Mouse (Mus musculus): ENCODE measurements around the gene Olfr917. TPM values are rescaled to one million over a fixed set of nuclear protein-coding genes. Genes with fewer than 3 reads are reported as not detected.

The Olfr917 gene
- polyA plus RNA-seq (2017; shearing (Covaris generic)), result not detected

GRCm38 (mm10) chr9:38665742-38666141, at the start of gene Olfr917:
Gene Olfr917 (minus strand): TSS chr9:38665842.

GRCm38 (mm10) chr9:38674501-38674900, 8.9 kb upstream of the Olfr917 start, which contains the start of gene Olfr918:
Gene Olfr918 (minus strand): TSS chr9:38674601.

GRCm38 (mm10) chr9:38659775-38660174, 5.9 kb downstream of the Olfr917 start, which contains the start of gene Olfr916:
Gene Olfr916 (minus strand): TSS chr9:38659875.

Other genes with a start within 250 kb of the Olfr917 start
- gene Olfr901, start 236.4 kb downstream of the Olfr917 start, polyA plus RNA-seq (2017; shearing (Covaris generic)), result under 1 TPM in 1 of 2 experiments, not detected in 1; 0.45 TPM
- gene Olfr902, start 218.2 kb downstream of the Olfr917 start, polyA plus RNA-seq (2017; shearing (Covaris generic)), result not detected
- gene Olfr904, start 202.7 kb downstream of the Olfr917 start, polyA plus RNA-seq (2017; shearing (Covaris generic)), result not detected
- gene Olfr905, start 194.7 kb downstream of the Olfr917 start, polyA plus RNA-seq (2017; shearing (Covaris generic)), result under 1 TPM; 0.29 to 0.84 TPM
- not detected for gene Olfr906, start 178.8 kb downstream of the Olfr917 start, polyA plus RNA-seq (2017; shearing (Covaris generic))
- not detected for gene Olfr907, start 170.0 kb downstream of the Olfr917 start, polyA plus RNA-seq (2017; shearing (Covaris generic))
- gene Olfr911-ps1, start 144.3 kb downstream of the Olfr917 start, polyA plus RNA-seq (2017; shearing (Covaris generic)), result 1 to 10 TPM in 1 of 2 experiments, under 1 TPM in 1; 0.11 to 3.0 TPM
- not detected for gene Olfr910, start 128.0 kb downstream of the Olfr917 start, polyA plus RNA-seq (2017; shearing (Covaris generic))
- gene Olfr912, start 85.7 kb downstream of the Olfr917 start, polyA plus RNA-seq (2017; shearing (Covaris generic)), result under 1 TPM; 0.11 to 0.61 TPM
- gene Olfr913, start 73.1 kb downstream of the Olfr917 start, polyA plus RNA-seq (2017; shearing (Covaris generic)), result not detected
- under 1 TPM in 1 of 2 experiments, not detected in 1; 0.11 TPM for gene Olfr914, start 60.7 kb downstream of the Olfr917 start, polyA plus RNA-seq (2017; shearing (Covaris generic))
- gene Olfr916, start 6.0 kb downstream of the Olfr917 start, polyA plus RNA-seq (2017; shearing (Covaris generic)), result under 1 TPM; 0.30 to 0.87 TPM
- gene Olfr918, start 8.8 kb upstream of the Olfr917 start, polyA plus RNA-seq (2017; shearing (Covaris generic)), result under 1 TPM in 1 of 2 experiments, not detected in 1; 0.04 TPM
- gene Olfr919, start 37.8 kb upstream of the Olfr917 start, polyA plus RNA-seq (2017; shearing (Covaris generic)), result not detected
- 10 to 100 TPM; 36.6 to 44.6 TPM for gene Vwa5a, start 52.4 kb upstream of the Olfr917 start, polyA plus RNA-seq (2017; shearing (Covaris generic))
- gene Olfr920, start 86.5 kb upstream of the Olfr917 start, polyA plus RNA-seq (2017; shearing (Covaris generic)), result 1 to 10 TPM in 1 of 2 experiments, under 1 TPM in 1; 0.17 to 1.5 TPM
- under 1 TPM in 1 of 2 experiments, not detected in 1; 0.09 TPM for gene Olfr921, start 107.2 kb upstream of the Olfr917 start, polyA plus RNA-seq (2017; shearing (Covaris generic))
- gene Olfr922, start 148.8 kb upstream of the Olfr917 start, polyA plus RNA-seq (2017; shearing (Covaris generic)), result not detected
- gene Olfr923, start 160.7 kb upstream of the Olfr917 start, polyA plus RNA-seq (2017; shearing (Covaris generic)), result 1 to 10 TPM in 1 of 2 experiments, not detected in 1; 1.5 TPM
- gene Olfr924, start 178.6 kb upstream of the Olfr917 start, polyA plus RNA-seq (2017; shearing (Covaris generic)), result not detected
- under 1 TPM in 1 of 2 experiments, not detected in 1; 0.31 TPM for gene Olfr26, start 189.2 kb upstream of the Olfr917 start, polyA plus RNA-seq (2017; shearing (Covaris generic))
- gene Olfr926, start 211.3 kb upstream of the Olfr917 start, polyA plus RNA-seq (2017; shearing (Covaris generic)), result not detected

Data from inflammation-experienced regulatory T-cells (primary cell).